Mouse (Mus musculus) intestine, postnatal 0 days (tissue): ENCODE results near the gene Rfx1. TPM values are rescaled to one million over a fixed set of nuclear protein-coding genes. Genes with fewer than 3 reads are reported as not detected.

Experiments
- ATAC-seq: fragments of 200-750 bp; cut with Nextera tagmentation; 2 replicates; pipeline ENCODE4 v1.8.0; 2017; ENCODE audit warnings: mild to moderate bottlenecking, moderate TSS enrichment, moderate library complexity
- H3K27ac ChIP-seq: fragments of 300-500 bp; sonication (generic); 2 replicates; pipeline ENCODE4 v1.5.1; 2014; ENCODE audit warnings: mild to moderate bottlenecking, low read depth, low read length, moderate library complexity
- H3K27me3 ChIP-seq: fragments of 300-500 bp; sonication (generic); replicated peaks from 2 replicates; pipeline ENCODE4 v1.6.1; 2014; ENCODE audit warnings: low read length, mixed read lengths; ENCODE audit not compliant: control insufficient read depth, insufficient read depth
- H3K36me3 ChIP-seq: fragments of 300-500 bp; sonication (generic); 2 replicates; pipeline ENCODE4 v1.6.1; 2014; ENCODE audit warnings: mild to moderate bottlenecking, moderate library complexity; ENCODE audit not compliant: control insufficient read depth, insufficient read depth
- H3K4me1 ChIP-seq: fragments of 300-500 bp; sonication (generic); replicated peaks from 2 replicates; pipeline ENCODE4 v1.6.1; 2014; ENCODE audit warnings: antibody characterized with exemption, low read length, mixed read lengths; ENCODE audit not compliant: control insufficient read depth, insufficient read depth
- H3K4me2 ChIP-seq: fragments of 300-500 bp; sonication (generic); replicated peaks from 2 replicates; pipeline ENCODE4 v1.6.1; 2014; ENCODE audit warnings: low read depth, mild to moderate bottlenecking, moderate library complexity
- H3K4me3 ChIP-seq: fragments of 300-500 bp; sonication (generic); 2 replicates; pipeline ENCODE4 v1.5.1; 2014; ENCODE audit warnings: low read depth, low read length
- H3K9ac ChIP-seq: fragments of 300-500 bp; sonication (generic); 2 replicates; pipeline ENCODE4 v1.6.1; 2014; ENCODE audit warnings: mild to moderate bottlenecking, low read depth, low read length
- H3K9me3 ChIP-seq: fragments of 300-500 bp; sonication (generic); 2 replicates; pipeline ENCODE4 v1.6.1; 2016; ENCODE audit warnings: mixed run types; ENCODE audit not compliant: control insufficient read depth
- CTCF ChIP-seq: sonication (generic); IDR thresholded peaks from 2 replicates; pipeline ENCODE4 v1.5.1; 2016; ENCODE audit warnings: low read depth, mild to moderate bottlenecking, control low read depth, antibody characterized with exemption, moderate library complexity
- WGBS: fragments of 180-500 bp; shearing (Covaris S2); extraction: QIAGEN DNeasy Blood & Tissue Kit; methylation state at CpG from one replicate; pipeline ENCODE4 v1.1.7; 2014; 5-methylcytosine and 5-hydroxymethylcytosine counted together
- polyA plus RNA-seq: library from polyadenylated mRNA; unstranded; fragments of >200 nt; fragmentation: Nextera tagmentation; extraction: Ambion mirVana; gene quantifications from 2 replicates; pipeline ENCODE4 v1.2.1, GENCODE M21; 2015

Gene Rfx1
- polyA plus RNA-seq, 1 experiment from 2014 or later: 3.3 TPM

DNA sequence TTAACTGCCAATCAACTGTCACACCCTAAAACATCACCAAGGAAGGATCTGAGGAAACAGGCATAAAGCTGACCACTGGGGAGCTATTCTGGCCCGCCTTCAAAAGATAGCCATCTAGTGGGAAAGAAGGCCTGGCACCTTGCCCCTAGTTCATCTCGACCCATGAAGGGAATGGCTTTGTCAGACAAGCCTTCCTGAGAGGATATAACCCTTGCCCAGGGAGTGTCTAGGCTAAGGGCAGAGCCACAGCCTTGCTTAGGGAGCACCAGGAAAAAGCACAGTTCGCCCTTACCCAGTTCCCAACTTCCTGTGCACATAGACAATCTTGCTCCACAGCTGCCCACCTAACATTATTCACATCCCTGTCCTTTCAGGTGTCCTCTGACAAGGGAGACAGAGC is 37.0 kb downstream of the Rfx1 start:
- peak overlapping the region; percentile 79 for H3K4me3 ChIP-seq
- H3K9me3 ChIP-seq: no peaks in the 10 kb centered on the region
- no peaks in the 10 kb centered on the region for H3K27me3 ChIP-seq
- no peak for TF ChIP-seq CTCF
- H3K4me2 ChIP-seq: peak overlapping the region; percentile 68
- H3K9ac ChIP-seq: peak overlapping the region; percentile 78
- peak overlapping the region; percentile 86 for H3K27ac ChIP-seq
- peak; percentile 51 for ATAC-seq
- peaks cover 15% of the 10 kb centered on the region for H3K36me3 ChIP-seq
- 22% methylated on average over 3 of the region's 3 CpGs for WGBS
- peaks cover 11% of the 10 kb centered on the region; the same call in 1 of the 2 replicates for H3K4me1 ChIP-seq

DNA sequence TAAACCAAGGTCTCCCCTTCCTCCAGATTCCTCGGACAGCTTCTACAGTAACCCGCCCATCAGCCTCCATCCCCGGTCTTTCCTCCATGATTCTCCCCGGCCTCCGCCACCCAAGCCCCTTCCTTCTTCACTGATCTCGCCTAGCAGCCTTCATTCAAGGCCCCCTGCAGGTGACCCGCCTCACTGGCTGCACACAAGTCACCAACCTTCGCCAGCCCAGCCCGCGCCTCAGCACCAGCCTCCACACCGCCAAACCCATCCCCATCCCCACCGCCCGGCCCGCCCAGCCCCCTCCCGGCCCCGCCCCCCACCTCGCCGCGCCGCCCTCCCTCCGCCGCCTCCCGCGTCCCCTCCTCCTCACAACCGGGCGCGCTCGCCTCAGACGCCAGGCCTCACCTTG is 37.6 kb downstream of the Rfx1 start:
- H3K27ac ChIP-seq: peak overlapping the region; percentile 86
- H3K9ac ChIP-seq: peak overlapping the region; percentile 78
- H3K27me3 ChIP-seq: no peaks in the 10 kb centered on the region
- peaks cover 11% of the 10 kb centered on the region; the same call in 1 of the 2 replicates for H3K4me1 ChIP-seq
- H3K9me3 ChIP-seq: no peaks in the 10 kb centered on the region
- ATAC-seq: peak; percentile 44
- peaks cover 9% of the 10 kb centered on the region for H3K36me3 ChIP-seq
- H3K4me2 ChIP-seq: peak overlapping the region; percentile 68
- 2% methylated on average over 28 of the region's 29 CpGs for WGBS
- H3K4me3 ChIP-seq: peak overlapping the region; percentile 79
- TF ChIP-seq CTCF: peak; percentile 54

DNA sequence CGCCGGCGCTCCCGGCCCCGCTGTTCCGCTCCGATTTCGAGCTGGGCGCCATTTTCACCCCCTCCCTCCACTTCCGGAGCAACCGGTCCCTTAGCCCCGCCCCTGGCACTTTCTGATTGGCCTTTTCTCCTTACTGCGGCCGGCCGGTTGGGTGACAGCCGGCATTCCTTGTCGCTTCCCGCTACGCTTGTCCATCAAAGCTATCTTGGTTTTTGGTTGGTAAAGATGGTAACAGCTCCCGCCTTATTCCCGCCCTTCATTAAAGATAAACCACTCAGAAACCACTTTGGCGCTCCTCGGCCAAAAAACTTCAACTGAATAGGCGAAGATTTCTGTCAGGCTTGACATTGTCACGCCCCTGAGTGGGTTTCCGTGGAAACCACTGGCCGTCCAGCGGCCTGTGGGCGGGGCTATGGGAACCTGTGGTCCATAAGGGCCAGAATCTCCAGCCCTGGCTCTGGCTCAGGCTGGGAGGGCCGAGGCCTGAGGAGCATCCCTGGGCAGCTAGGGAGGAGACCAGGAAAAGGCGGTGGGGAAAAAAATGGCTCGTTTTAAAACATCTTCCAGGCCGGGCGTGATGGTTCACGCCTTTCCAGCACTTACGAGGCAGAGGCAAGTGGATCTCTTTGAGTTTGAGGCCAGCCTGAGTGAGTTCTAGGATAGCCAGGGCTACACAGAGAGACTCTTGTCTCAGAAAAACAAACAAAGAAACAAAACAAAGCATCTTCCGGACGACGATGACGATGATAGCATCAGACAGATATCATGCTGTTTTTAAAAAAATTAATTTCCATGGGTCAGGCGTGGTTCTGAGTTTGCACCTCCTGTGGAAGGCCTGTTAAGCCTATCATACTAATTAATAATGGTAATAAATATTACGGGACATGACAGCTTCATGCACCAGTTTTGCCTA is 38.3 kb downstream of the Rfx1 start, which contains the start of gene Dcaf15:
TSS of gene Dcaf15 (minus strand) at position 72 of the 913 bp plus-strand sequence.
- H3K27ac ChIP-seq: peak within 1 kb of the TSS; percentile 86
- 0 out of 2 replicates have a peak, but pooled peaks have one; percentile 4 for TF ChIP-seq CTCF
- no peaks in the 10 kb centered on the region for H3K9me3 ChIP-seq
- H3K36me3 ChIP-seq: peaks cover 1% of the 10 kb centered on the region; the same call in 1 of the 2 replicates
- ATAC-seq: peak; percentile 94
- H3K9ac ChIP-seq: peak within 1 kb of the TSS; percentile 78
- 8% methylated on average over 42 of the region's 42 CpGs for WGBS
- no peaks in the 10 kb centered on the region for H3K27me3 ChIP-seq
- peaks cover 11% of the 10 kb centered on the region; the same call in 1 of the 2 replicates for H3K4me1 ChIP-seq
- H3K4me3 ChIP-seq: peak within 1 kb of the TSS; percentile 79
- peak within 1 kb of the TSS; percentile 68 for H3K4me2 ChIP-seq

DNA sequence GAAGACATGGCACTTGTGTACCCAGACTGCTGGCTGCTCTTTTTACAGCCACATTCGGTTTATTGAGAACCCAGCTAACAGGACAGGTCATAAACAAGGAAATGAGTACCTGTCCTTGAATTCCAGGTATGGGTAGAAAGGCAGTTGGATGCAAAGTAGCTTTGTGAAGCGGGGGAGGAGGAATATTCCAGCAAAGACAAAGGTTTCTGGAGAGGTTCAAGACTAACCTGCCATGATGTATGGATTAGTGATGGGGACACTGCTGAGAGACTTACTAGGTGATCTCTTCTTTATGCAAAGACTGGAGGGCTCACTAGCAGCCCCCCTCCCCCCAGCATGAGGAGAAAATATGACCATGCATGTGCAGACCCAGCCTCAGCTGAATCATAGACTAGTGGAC is 39.0 kb downstream of the Rfx1 start:
- Histone ChIP-seq H3K27me3 (no peaks in the 10 kb centered on the region), H3K9me3 (no peaks in the 10 kb centered on the region), H3K4me1 (peaks cover 11% of the 10 kb centered on the region; the same call in 1 of the 2 replicates), H3K27ac (no peak overlapping the region), H3K9ac (no peak overlapping the region), H3K36me3 (no peaks in the 10 kb centered on the region; the same call in 1 of the 2 replicates), H3K4me2 (no peak overlapping the region), H3K4me3 (no peak overlapping the region)
- no peak for TF ChIP-seq CTCF
- ATAC-seq: no peak
- 56% methylated on average over 2 of the region's 2 CpGs for WGBS

DNA sequence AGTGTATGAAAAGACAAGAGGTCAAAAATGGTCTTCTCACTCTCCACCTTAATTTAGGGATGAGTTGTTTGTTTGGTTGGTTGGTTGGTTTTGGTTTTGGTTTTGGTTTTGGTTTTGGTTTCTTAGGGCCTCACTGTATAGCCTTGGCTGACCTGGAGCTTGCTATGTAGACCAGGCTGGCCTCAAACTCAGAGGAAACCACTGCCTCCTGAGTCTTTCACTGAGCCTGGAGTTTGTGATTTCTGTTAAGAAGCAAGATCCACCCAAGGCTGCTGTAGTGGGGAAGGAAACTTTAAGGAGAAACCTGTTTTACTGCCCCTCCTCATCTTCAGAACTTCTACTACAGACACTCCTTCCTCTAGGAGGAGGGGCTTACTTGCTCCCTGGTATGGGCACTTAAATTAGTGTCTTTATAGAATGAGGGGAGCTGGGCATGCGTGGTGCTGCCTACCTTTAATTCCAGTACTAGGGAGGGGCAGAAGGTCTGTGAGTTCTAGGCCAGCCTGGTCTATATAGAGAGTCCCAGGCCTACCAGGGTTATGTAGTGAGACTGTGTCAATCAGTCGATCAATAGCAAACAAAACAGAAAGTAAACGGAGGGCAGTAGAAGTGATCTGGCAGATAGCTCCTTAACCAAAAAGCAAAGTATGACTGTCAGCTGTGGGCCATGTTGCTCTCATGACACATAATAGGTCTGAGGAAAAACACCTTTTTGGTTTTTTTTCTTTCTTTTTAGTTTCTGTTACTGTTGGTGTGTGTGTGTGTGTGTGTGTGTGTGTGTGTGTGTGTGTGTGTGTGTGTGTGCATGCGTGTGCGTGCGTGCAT is 39.8 kb downstream of the Rfx1 start:
- no peak overlapping the region for H3K4me3 ChIP-seq
- H3K9ac ChIP-seq: no peak overlapping the region
- H3K4me1 ChIP-seq: peaks cover 11% of the 10 kb centered on the region; the same call in 1 of the 2 replicates
- 77% methylated on average over 6 of the region's 6 CpGs for whole genome bisulfite sequencing
- no peak overlapping the region for H3K27ac ChIP-seq
- H3K9me3 ChIP-seq: no peaks in the 10 kb centered on the region
- no peaks in the 10 kb centered on the region for H3K36me3 ChIP-seq
- H3K27me3 ChIP-seq: no peaks in the 10 kb centered on the region
- no peak overlapping the region for H3K4me2 ChIP-seq
- TF ChIP-seq CTCF: no peak
- ATAC-seq: no peak

DNA sequence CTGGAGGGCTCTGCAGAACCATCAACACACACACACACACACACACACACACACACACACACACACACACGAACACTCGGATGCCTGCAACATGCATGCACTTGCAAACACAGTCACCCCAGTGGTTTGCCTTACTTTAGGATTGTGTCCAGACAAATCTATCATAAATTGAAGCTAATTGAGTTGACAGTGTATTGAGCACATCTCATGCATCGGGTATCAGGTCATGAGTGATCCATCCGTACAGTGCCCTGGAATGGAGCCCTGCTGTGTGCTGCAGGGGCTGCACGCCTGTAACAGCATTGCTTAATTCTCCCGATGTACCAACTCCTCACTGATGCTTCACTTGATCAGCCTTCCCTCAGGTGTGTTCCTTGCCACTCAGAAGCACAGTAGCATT is 49.0 kb downstream of the Rfx1 start:
- Histone ChIP-seq H3K27ac (no peak overlapping the region), H3K9me3 (no peaks in the 10 kb centered on the region), H3K36me3 (no peaks in the 10 kb centered on the region), H3K9ac (no peak overlapping the region), H3K4me1 (no peaks in the 10 kb centered on the region), H3K27me3 (no peaks in the 10 kb centered on the region), H3K4me3 (no peak overlapping the region), H3K4me2 (no peak overlapping the region)
- no peak for ATAC-seq
- 88% methylated on average over 6 of the region's 6 CpGs for WGBS
- no peak for TF ChIP-seq CTCF
